Mouse (Mus musculus) bone marrow, adult 2 months (tissue): ENCODE measurements at regions not wholly inside any gene's neighbourhood (a gene's known extent, or its start where the extent isn't known, plus 50 kb on each side); places are given as distances from the start of the nearest gene placed in this dataset.

Source experiments
- CTCF ChIP-seq: fragments of 200-500 bp; IDR thresholded peaks from 2 replicates; pipeline ENCODE4 v1.5.1; 2011; ENCODE audit warnings: low read length, control low read depth; ENCODE audit not compliant: control insufficient read depth, insufficient read depth
- POLR2A ChIP-seq: fragments of 200-500 bp; IDR thresholded peaks from 2 replicates; pipeline ENCODE4 v1.6.1; 2011; ENCODE audit warnings: low read depth, mild to moderate bottlenecking, control low read depth, low read length, borderline replicate concordance; ENCODE audit not compliant: control insufficient read depth

DNA sequence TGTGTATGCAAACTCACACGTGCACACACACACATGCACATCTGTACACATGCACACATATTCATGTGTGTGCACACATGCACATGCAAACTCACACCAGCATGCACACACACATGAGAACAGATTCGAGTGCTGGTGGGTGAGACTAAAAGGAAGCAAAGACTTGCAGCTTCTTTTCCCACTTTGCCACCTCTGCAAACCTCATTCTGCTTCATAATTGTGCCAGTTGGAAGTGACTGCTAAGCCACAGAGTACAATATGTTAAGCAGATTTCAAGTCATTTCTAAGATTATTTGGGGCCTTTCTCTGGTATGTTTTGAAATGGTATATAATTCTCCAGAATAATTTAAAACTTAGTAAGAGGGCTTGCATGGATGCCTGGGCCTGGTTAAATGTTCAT is 157.4 kb downstream of the Ankrd50 start:
- TF ChIP-seq POLR2A (no peak), CTCF (no peak)
